Mouse (Mus musculus): ENCODE results near the gene Igf2bp2. TPM values are rescaled to one million over a fixed set of nuclear protein-coding genes. Genes with fewer than 3 reads are reported as not detected.

Igf2bp2 gene
- polyA plus RNA-seq, 1 experiment from 2014 or later = 146 TPM

GRCm38 (mm10) chr16:22085411-22085810, 77.7 kb downstream of the Igf2bp2 start:
- Histone ChIP-seq H3K27ac (ENCODE audit: low read length) (no peak overlapping the region), H3K27me3 (ENCODE audit: control insufficient read depth, insufficient read depth, low read length) (no peaks in the 10 kb centered on the region), H3K9ac (replicated peaks; ENCODE audit: low read depth, low read length) (no peak overlapping the region), H3K4me3 (ENCODE audit: low read depth, low read length) (no peak overlapping the region), H3K9me3 (ENCODE audit: control insufficient read depth, low read depth, low read length) (no peaks in the 10 kb centered on the region), H3K4me2 (replicated peaks; ENCODE audit: low read depth, low read length) (no peak overlapping the region), H3K36me3 (ENCODE audit: control insufficient read depth, insufficient read depth, low read length) (peaks cover 49% of the 10 kb centered on the region; the same call in 1 of the 2 replicates), H3K4me1 (ENCODE audit: control insufficient read depth, insufficient read depth, low read length) (no peaks in the 10 kb centered on the region)
- ATAC-seq (ENCODE audit: insufficient number of reproducible peaks, insufficient read depth, low FRiP score, low read depth) = no peak
- 91% methylated on average over 4 of the region's 4 CpGs for WGBS

GRCm38 (mm10) chr16:22080125-22080710, 82.9 kb downstream of the Igf2bp2 start:
- Histone ChIP-seq H3K27ac (ENCODE audit: low read length) (no peak overlapping the region), H3K4me1 (ENCODE audit: control insufficient read depth, insufficient read depth, low read length) (no peaks in the 10 kb centered on the region), H3K27me3 (ENCODE audit: control insufficient read depth, insufficient read depth, low read length) (no peaks in the 10 kb centered on the region), H3K9me3 (ENCODE audit: control insufficient read depth, low read depth, low read length) (no peaks in the 10 kb centered on the region), H3K9ac (replicated peaks; ENCODE audit: low read depth, low read length) (no peak overlapping the region), H3K36me3 (ENCODE audit: control insufficient read depth, insufficient read depth, low read length) (peaks cover 69% of the 10 kb centered on the region), H3K4me3 (ENCODE audit: low read depth, low read length) (no peak overlapping the region), H3K4me2 (replicated peaks; ENCODE audit: low read depth, low read length) (no peak overlapping the region)
- no peak for ATAC-seq (ENCODE audit: insufficient number of reproducible peaks, insufficient read depth, low FRiP score, low read depth)
- 81% methylated on average over 12 of the region's 12 CpGs for WGBS

GRCm38 (mm10) chr16:22076620-22076941, 86.5 kb downstream of the Igf2bp2 start:
- Histone ChIP-seq H3K36me3 (ENCODE audit: control insufficient read depth, insufficient read depth, low read length) (peaks cover 83% of the 10 kb centered on the region), H3K27ac (ENCODE audit: low read length) (no peak overlapping the region), H3K27me3 (ENCODE audit: control insufficient read depth, insufficient read depth, low read length) (no peaks in the 10 kb centered on the region), H3K9ac (replicated peaks; ENCODE audit: low read depth, low read length) (no peak overlapping the region), H3K4me2 (replicated peaks; ENCODE audit: low read depth, low read length) (no peak overlapping the region), H3K9me3 (ENCODE audit: control insufficient read depth, low read depth, low read length) (no peaks in the 10 kb centered on the region), H3K4me1 (ENCODE audit: control insufficient read depth, insufficient read depth, low read length) (no peaks in the 10 kb centered on the region), H3K4me3 (ENCODE audit: low read depth, low read length) (no peak overlapping the region)
- WGBS = 48% methylated on average over 4 of the region's 4 CpGs
- ATAC-seq (ENCODE audit: insufficient number of reproducible peaks, insufficient read depth, low FRiP score, low read depth) = no peak

DNA sequence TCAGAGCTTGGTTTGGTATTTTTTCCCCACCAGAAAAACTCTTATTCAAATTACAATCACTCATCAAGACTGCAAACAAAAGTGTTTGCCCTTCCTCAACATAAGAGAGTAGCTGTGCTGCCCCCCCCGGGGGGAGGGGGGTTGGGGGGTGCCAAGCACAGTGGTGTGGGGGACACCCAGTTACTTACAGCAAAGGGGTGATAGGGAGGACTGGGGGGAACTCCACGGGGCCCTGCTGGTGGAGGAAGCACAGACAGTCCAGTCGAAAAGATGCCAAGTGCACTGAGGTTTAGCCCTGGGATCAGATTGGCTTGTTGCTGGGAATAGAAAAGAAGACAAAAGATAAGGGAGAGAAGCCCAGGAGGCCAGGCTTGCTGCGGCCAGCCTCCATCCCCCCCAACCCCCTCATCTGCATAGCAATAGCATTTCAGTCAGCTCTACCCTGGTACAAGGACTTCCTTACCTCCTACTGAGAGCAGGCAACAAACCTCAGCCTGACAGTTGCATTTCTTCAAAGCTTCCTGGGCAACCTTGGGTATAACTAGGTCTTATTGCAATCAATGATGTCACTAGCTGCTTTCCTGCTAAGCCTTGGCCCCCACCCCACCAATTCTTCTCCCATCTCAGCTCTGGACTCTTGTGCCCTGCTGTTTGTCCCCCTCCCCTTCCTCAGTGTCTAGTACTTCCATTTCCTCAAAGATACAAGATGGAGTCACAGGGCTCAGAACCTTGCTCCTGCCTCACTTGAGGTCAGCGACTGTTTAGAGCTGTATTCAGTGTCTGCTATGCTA, 87.1 kb downstream of the Igf2bp2 start:
- no peak for ATAC-seq (ENCODE audit: insufficient number of reproducible peaks, insufficient read depth, low FRiP score, low read depth)
- Histone ChIP-seq H3K27ac (ENCODE audit: low read length) (no peak overlapping the region), H3K9me3 (ENCODE audit: control insufficient read depth, low read depth, low read length) (no peaks in the 10 kb centered on the region), H3K36me3 (ENCODE audit: control insufficient read depth, insufficient read depth, low read length) (peaks cover 83% of the 10 kb centered on the region), H3K4me3 (ENCODE audit: low read depth, low read length) (no peak overlapping the region), H3K9ac (replicated peaks; ENCODE audit: low read depth, low read length) (no peak overlapping the region), H3K4me2 (replicated peaks; ENCODE audit: low read depth, low read length) (no peak overlapping the region), H3K27me3 (ENCODE audit: control insufficient read depth, insufficient read depth, low read length) (no peaks in the 10 kb centered on the region), H3K4me1 (ENCODE audit: control insufficient read depth, insufficient read depth, low read length) (no peaks in the 10 kb centered on the region)
- 40% methylated on average over 5 of the region's 5 CpGs for WGBS

DNA sequence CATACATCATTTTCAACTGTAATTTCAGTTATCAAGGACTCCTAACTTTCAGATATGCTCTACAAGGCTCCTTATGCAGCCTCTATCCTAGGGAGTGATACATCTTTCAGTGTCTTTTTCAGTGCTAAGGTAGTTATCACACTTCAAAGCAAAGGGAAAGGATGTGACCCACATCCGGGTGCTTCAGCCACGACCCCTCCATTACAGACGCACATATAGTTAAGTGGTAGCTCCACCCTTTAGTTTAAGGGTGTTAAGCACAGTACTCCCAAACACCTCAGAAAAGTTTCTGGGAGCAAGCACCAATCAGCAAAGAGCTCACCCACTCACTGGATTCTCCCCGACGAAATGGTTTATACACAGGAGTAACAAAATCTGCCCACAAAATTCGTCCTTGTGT, 88.0 kb downstream of the Igf2bp2 start:
- no peak overlapping the region for H3K4me3 ChIP-seq (ENCODE audit: low read depth, low read length)
- ATAC-seq (ENCODE audit: insufficient number of reproducible peaks, insufficient read depth, low FRiP score, low read depth) = no peak
- H3K9ac ChIP-seq (replicated peaks; ENCODE audit: low read depth, low read length) = no peak overlapping the region
- peaks cover 81% of the 10 kb centered on the region for H3K36me3 ChIP-seq (ENCODE audit: control insufficient read depth, insufficient read depth, low read length)
- H3K27me3 ChIP-seq (ENCODE audit: control insufficient read depth, insufficient read depth, low read length) = no peaks in the 10 kb centered on the region
- no peak overlapping the region for H3K27ac ChIP-seq (ENCODE audit: low read length)
- no peaks in the 10 kb centered on the region for H3K9me3 ChIP-seq (ENCODE audit: control insufficient read depth, low read depth, low read length)
- no peak overlapping the region for H3K4me2 ChIP-seq (replicated peaks; ENCODE audit: low read depth, low read length)
- 70% methylated on average over 6 of the region's 6 CpGs for WGBS
- H3K4me1 ChIP-seq (ENCODE audit: control insufficient read depth, insufficient read depth, low read length) = no peaks in the 10 kb centered on the region

- H3K36me3 ChIP-seq (ENCODE audit: control insufficient read depth, insufficient read depth, low read length) = peaks cover 86% of the 10 kb centered on the region
- H3K4me2 ChIP-seq (replicated peaks; ENCODE audit: low read depth, low read length) = no peak overlapping the region
- H3K27me3 ChIP-seq (ENCODE audit: control insufficient read depth, insufficient read depth, low read length) = no peaks in the 10 kb centered on the region
- WGBS = 75% methylated on average over 7 of the region's 7 CpGs
- no peak overlapping the region for H3K27ac ChIP-seq (ENCODE audit: low read length)
- H3K4me1 ChIP-seq (ENCODE audit: control insufficient read depth, insufficient read depth, low read length) = no peaks in the 10 kb centered on the region
- H3K9ac ChIP-seq (replicated peaks; ENCODE audit: low read depth, low read length) = no peak overlapping the region
- H3K4me3 ChIP-seq (ENCODE audit: low read depth, low read length) = no peak overlapping the region
- H3K9me3 ChIP-seq (ENCODE audit: control insufficient read depth, low read depth, low read length) = no peaks in the 10 kb centered on the region
- ATAC-seq (ENCODE audit: insufficient number of reproducible peaks, insufficient read depth, low FRiP score, low read depth) = no peak
Measured at GRCm38 (mm10) chr16:22071361-22071760, 91.7 kb downstream of the Igf2bp2 start.

GRCm38 (mm10) chr16:22067406-22067805, 95.7 kb downstream of the Igf2bp2 start:
- no peak overlapping the region for H3K4me3 ChIP-seq (ENCODE audit: low read depth, low read length)
- H3K4me1 ChIP-seq (ENCODE audit: control insufficient read depth, insufficient read depth, low read length) = no peaks in the 10 kb centered on the region
- no peak overlapping the region for H3K4me2 ChIP-seq (replicated peaks; ENCODE audit: low read depth, low read length)
- no peaks in the 10 kb centered on the region for H3K9me3 ChIP-seq (ENCODE audit: control insufficient read depth, low read depth, low read length)
- H3K36me3 ChIP-seq (ENCODE audit: control insufficient read depth, insufficient read depth, low read length) = peaks cover 88% of the 10 kb centered on the region
- ATAC-seq (ENCODE audit: insufficient number of reproducible peaks, insufficient read depth, low FRiP score, low read depth) = no peak
- no peak overlapping the region for H3K9ac ChIP-seq (replicated peaks; ENCODE audit: low read depth, low read length)
- 93% methylated on average over 8 of the region's 8 CpGs for WGBS
- no peak overlapping the region for H3K27ac ChIP-seq (ENCODE audit: low read length)
- H3K27me3 ChIP-seq (ENCODE audit: control insufficient read depth, insufficient read depth, low read length) = no peaks in the 10 kb centered on the region

GRCm38 (mm10) chr16:22065536-22065935, 97.6 kb downstream of the Igf2bp2 start:
- H3K4me2 ChIP-seq (replicated peaks; ENCODE audit: low read depth, low read length) = no peak overlapping the region
- H3K4me1 ChIP-seq (ENCODE audit: control insufficient read depth, insufficient read depth, low read length) = no peaks in the 10 kb centered on the region
- H3K27ac ChIP-seq (ENCODE audit: low read length) = no peak overlapping the region
- H3K9me3 ChIP-seq (ENCODE audit: control insufficient read depth, low read depth, low read length) = no peaks in the 10 kb centered on the region
- H3K27me3 ChIP-seq (ENCODE audit: control insufficient read depth, insufficient read depth, low read length) = no peaks in the 10 kb centered on the region
- H3K4me3 ChIP-seq (ENCODE audit: low read depth, low read length) = no peak overlapping the region
- ATAC-seq (ENCODE audit: insufficient number of reproducible peaks, insufficient read depth, low FRiP score, low read depth) = no peak
- no peak overlapping the region for H3K9ac ChIP-seq (replicated peaks; ENCODE audit: low read depth, low read length)
- H3K36me3 ChIP-seq (ENCODE audit: control insufficient read depth, insufficient read depth, low read length) = peaks cover 92% of the 10 kb centered on the region

DNA sequence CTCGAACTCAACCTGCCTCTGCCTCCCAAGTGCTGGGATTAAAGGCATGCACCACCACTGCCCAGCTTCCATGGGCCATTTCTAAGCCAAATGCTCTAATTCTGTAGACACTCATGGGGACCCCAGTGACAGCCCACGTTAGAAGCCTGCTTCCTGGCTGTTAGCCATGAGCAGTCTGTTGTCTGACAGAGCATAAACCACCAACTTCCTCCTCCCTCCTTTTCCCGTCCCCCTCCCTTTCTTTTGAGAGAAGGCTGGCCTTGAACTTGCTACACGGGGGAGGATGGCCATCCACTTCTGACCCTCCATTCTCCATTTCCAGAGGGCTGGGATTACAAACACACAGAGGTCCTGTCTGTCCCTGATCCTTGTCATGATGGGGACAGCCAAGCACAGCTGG, 100.8 kb downstream of the Igf2bp2 start:
- no peak overlapping the region for H3K4me3 ChIP-seq (ENCODE audit: low read depth, low read length)
- H3K27me3 ChIP-seq (ENCODE audit: control insufficient read depth, insufficient read depth, low read length) = no peaks in the 10 kb centered on the region
- peaks cover 81% of the 10 kb centered on the region for H3K36me3 ChIP-seq (ENCODE audit: control insufficient read depth, insufficient read depth, low read length)
- H3K4me2 ChIP-seq (replicated peaks; ENCODE audit: low read depth, low read length) = no peak overlapping the region
- H3K9me3 ChIP-seq (ENCODE audit: control insufficient read depth, low read depth, low read length) = no peaks in the 10 kb centered on the region
- no peak overlapping the region for H3K9ac ChIP-seq (replicated peaks; ENCODE audit: low read depth, low read length)
- WGBS = 79% methylated on average over 4 of the region's 4 CpGs
- no peak overlapping the region for H3K27ac ChIP-seq (ENCODE audit: low read length)
- no peak for ATAC-seq (ENCODE audit: insufficient number of reproducible peaks, insufficient read depth, low FRiP score, low read depth)
- no peaks in the 10 kb centered on the region for H3K4me1 ChIP-seq (ENCODE audit: control insufficient read depth, insufficient read depth, low read length)
